Mouse (Mus musculus): Measurements from ENCODE around the gene Tescl.

- no peak for TF ChIP-seq MAX (IDR thresholded peaks at IDR 0.05; ENCODE audit: low read length)
- TF ChIP-seq CHD2 (IDR thresholded peaks at IDR 0.05; ENCODE audit: low read length), result no peak
- TF ChIP-seq EP300 (IDR thresholded peaks at IDR 0.05; ENCODE audit: low read depth in 1 of 2, low read length in 2 of 2), result no peak
- TF ChIP-seq NELFE (IDR thresholded peaks at IDR 0.05; ENCODE audit: low read depth, low read length), result no peak
- no peak for TF ChIP-seq POLR2A (IDR thresholded peaks at IDR 0.05; ENCODE audit: control insufficient read depth in 1 of 2, insufficient read depth in 1 of 2, low read depth in 1 of 2, low read length in 2 of 2, poor library complexity in 1 of 2)
Observed at GRCm38 (mm10) chr7:24295376-24295775, 38.4 kb downstream of the Tescl start.

All from MEL (cell line).